Mouse (Mus musculus) olfactory bulb, adult 2 months (tissue): ENCODE data around the gene Sdcbp2. TPM values are rescaled to one million over a fixed set of nuclear protein-coding genes. Genes with fewer than 3 reads are reported as not detected.

Experiments used
- H3K27ac ChIP-seq: fragments of 200-500 bp; 2 replicates; pipeline ENCODE4 v1.5.1; 2012; ENCODE audit warnings: low read depth, low read length; ENCODE audit not compliant: insufficient read depth
- H3K4me1 ChIP-seq: fragments of 200-500 bp; 2 replicates; pipeline ENCODE4 v1.6.1; 2012; ENCODE audit warnings: low read length; ENCODE audit not compliant: control insufficient read depth, insufficient read depth
- H3K4me3 ChIP-seq: fragments of 200-500 bp; 2 replicates; pipeline ENCODE4 v1.5.1; 2012; ENCODE audit warnings: mild to moderate bottlenecking, low read depth, low read length, moderate library complexity; ENCODE audit not compliant: insufficient read depth
- CTCF ChIP-seq: fragments of 200-500 bp; IDR thresholded peaks from 2 replicates; pipeline ENCODE4 v1.5.1; 2012; ENCODE audit warnings: low read depth, mild to moderate bottlenecking, low read length, moderate library complexity; ENCODE audit not compliant: insufficient read depth
- POLR2A ChIP-seq: fragments of 200-500 bp; IDR thresholded peaks from 2 replicates; pipeline ENCODE4 v1.6.1; 2012; ENCODE audit warnings: mild to moderate bottlenecking, low read depth, low read length, moderate library complexity; ENCODE audit not compliant: insufficient read depth
- WGBS: fragments of 180-500 bp; shearing (Covaris S2); methylation state at CpG from one replicate; pipeline ENCODE4 v1.1.7; 2018; 5-methylcytosine and 5-hydroxymethylcytosine counted together
- polyA plus RNA-seq: library from polyadenylated mRNA; stranded (reverse); fragments of >200 nt; gene quantifications from 2 replicates; pipeline ENCODE4 v1.2.4, GENCODE M21; 2012; ENCODE audit warnings: low replicate concordance; ENCODE audit not compliant: missing spikeins, insufficient read depth, insufficient read length

Gene Sdcbp2
- polyA plus RNA-seq: not detected in 2 replicates

DNA sequence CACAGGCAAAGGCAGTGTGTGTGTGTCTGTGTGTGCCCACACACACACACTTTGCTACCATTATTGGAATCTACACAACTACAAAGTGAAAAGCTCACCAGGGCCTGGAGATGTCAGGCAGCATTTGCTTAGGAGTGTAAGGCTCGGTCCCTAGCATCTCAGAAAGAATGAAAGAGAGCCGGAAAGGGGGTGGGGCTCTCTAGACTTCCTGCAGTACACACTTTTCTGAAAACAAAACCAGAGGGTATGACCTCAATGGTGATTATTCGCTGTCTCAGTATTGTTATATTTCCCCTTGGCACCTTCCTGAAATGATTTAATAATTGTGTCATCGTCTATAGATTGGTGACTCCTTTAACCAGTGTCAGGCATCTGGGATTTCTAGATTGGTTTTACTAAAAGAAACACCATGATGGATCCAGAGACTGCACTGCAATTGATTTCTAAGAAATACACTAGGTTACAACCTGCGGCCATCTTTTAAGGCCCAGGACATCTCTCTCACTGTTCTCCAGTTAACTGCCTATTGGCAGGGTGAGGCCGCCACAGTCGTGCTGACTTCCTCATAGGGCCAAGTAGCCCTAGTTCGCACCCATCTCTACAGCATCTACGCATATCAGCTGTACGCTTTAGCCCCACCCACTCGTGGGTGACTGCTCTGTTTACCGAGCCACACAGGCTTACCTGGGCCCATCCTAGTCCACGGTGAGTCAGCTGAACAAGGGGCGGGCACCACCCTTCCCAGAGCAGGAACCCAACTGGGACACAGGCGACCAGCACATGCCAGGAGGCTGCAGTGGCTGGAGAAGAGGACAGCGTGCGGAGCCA is at the start of gene Sdcbp2:
TSS of gene Sdcbp2 (plus strand) at position 750 of the 828 bp plus-strand sequence.
- no peak for TF ChIP-seq CTCF
- no peak for TF ChIP-seq POLR2A
- H3K4me1 ChIP-seq: peaks cover 18% of the 10 kb centered on the region; the same call in 1 of the 2 replicates
- WGBS: 79% methylated on average over 17 of the region's 17 CpGs
- no peak within 1 kb of the TSS for H3K4me3 ChIP-seq
- peak within 1 kb of the TSS; percentile 43 for H3K27ac ChIP-seq

- no peak for TF ChIP-seq POLR2A
- no peak for TF ChIP-seq CTCF
- no peak overlapping the region for H3K4me3 ChIP-seq
- peaks cover 4% of the 10 kb centered on the region; the same call in 1 of the 2 replicates for H3K4me1 ChIP-seq
- H3K27ac ChIP-seq: no peak overlapping the region
- 66% methylated on average over 4 of the region's 4 CpGs for WGBS
These were observed 47.9 kb upstream of the Sdcbp2 start for GRCm38 (mm10) chr2:151524324-151525041.

- Histone ChIP-seq H3K4me3 (no peak overlapping the region), H3K4me1 (peaks cover 6% of the 10 kb centered on the region; the same call in 1 of the 2 replicates), H3K27ac (peak overlapping the region; percentile 61)
- 61% methylated on average over 2 of the region's 2 CpGs for WGBS
- TF ChIP-seq POLR2A: no peak
- TF ChIP-seq CTCF: no peak
These were observed 46.9 kb upstream of the Sdcbp2 start for GRCm38 (mm10) chr2:151525520-151525919.

GRCm38 (mm10) chr2:151528066-151528465 is 44.4 kb upstream of the Sdcbp2 start:
- H3K4me3 ChIP-seq: no peak overlapping the region
- TF ChIP-seq POLR2A (no peak), CTCF (no peak)
- H3K4me1 ChIP-seq: peaks cover 6% of the 10 kb centered on the region; the same call in 1 of the 2 replicates
- H3K27ac ChIP-seq: no peak overlapping the region
- 89% methylated on average over 1 of the region's 1 CpGs for WGBS

GRCm38 (mm10) chr2:151529169-151529568 is 43.3 kb upstream of the Sdcbp2 start:
- H3K4me1 ChIP-seq: peaks cover 11% of the 10 kb centered on the region
- no peak overlapping the region for H3K27ac ChIP-seq
- no peak for TF ChIP-seq POLR2A
- TF ChIP-seq CTCF: no peak
- H3K4me3 ChIP-seq: no peak overlapping the region

DNA sequence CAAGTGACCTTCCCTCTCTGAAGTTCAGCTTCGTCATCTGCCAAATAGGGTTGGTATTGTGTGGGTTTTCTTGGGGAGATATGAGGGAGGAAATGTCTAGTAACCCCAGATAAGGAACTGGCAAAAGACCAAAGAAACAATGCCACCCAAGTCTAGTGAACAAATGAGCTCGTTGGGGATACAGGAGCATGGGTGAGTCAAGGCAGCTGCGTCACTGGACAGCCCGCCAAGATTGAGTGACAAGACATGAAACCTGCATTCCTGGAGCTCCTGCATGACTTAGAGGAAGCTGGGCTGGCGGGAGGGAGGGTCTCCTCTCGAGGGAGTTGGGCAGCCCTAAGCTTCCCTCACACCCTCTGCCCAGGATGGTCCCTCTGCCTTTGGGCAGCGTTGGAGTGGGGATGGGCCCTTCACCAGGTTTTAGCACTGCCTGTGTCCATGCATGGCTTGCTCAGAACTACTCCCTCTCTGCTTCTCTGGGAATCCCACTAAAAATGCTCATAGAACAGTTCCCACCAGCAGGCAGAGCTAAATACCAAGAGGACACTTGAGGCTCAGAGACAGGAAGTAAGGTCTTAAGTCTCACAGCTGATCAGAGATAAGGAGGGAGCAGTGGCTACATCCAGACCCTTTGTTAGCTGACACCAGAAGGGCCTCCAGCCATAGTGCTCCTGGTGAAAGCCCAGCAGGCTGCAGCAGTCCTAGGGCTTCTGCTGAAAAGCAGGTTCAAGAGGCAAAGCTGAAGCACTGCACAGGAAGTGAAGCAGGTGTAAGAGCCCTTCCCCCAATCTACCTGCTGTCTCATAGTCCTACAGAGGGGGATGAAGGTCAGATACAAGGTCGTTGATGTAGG is 41.8 kb upstream of the Sdcbp2 start:
- H3K4me3 ChIP-seq: no peak overlapping the region
- no peak for TF ChIP-seq POLR2A
- TF ChIP-seq CTCF: no peak
- 60% methylated on average over 8 of the region's 8 CpGs for WGBS
- peaks cover 7% of the 10 kb centered on the region for H3K4me1 ChIP-seq
- no peak overlapping the region for H3K27ac ChIP-seq

GRCm38 (mm10) chr2:151533632-151534031 is 38.8 kb upstream of the Sdcbp2 start:
- Histone ChIP-seq H3K27ac (no peak overlapping the region), H3K4me3 (no peak overlapping the region), H3K4me1 (peaks cover 9% of the 10 kb centered on the region)
- 53% methylated on average over 6 of the region's 6 CpGs for WGBS
- TF ChIP-seq CTCF (no peak), POLR2A (no peak)

DNA sequence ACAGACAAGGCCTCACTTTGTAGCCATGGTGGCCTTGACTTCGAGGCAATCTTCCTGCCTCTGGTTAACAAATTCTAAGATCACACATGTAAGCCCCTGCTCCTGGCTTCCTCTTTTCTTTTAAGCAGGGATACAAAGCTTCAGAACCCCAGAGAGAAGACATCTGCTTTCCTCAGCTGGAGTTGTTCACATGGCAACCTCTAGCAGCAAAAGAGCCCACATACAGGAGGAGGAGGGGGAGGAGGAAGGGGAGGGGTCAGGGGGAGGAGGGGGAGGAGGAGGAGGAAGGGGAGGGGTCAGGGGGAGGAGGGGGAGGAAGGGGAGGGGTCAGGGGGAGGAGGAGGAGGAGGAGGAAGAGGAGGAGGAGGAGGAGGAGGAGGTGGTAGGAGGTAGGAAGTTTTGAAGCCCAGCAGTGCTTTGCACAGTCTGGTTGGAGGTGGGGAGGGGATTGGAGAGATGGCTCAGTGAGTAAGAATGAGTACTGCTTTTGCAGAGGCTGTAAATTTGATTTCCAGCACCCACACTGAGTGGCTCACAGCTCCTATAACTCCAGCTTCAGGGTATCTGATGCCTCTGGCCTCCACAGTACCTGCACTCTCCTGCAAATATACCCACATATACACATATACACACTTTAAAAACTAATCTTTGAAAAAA is 36.3 kb upstream of the Sdcbp2 start:
- TF ChIP-seq CTCF (no peak), POLR2A (no peak)
- Histone ChIP-seq H3K27ac (peak overlapping the region; percentile 79; the same call in 1 of the 2 replicates), H3K4me1 (peaks cover 7% of the 10 kb centered on the region), H3K4me3 (no peak overlapping the region)
- 19% methylated on average over 1 of the region's 1 CpGs for WGBS
